Mouse (Mus musculus) neural tube, embryonic 11.5 days (tissue): ENCODE data around the gene Sar1b. TPM values are rescaled to one million over a fixed set of nuclear protein-coding genes. Genes with fewer than 3 reads are reported as not detected.

Experiments
- ATAC-seq: fragments of 200-750 bp; cut with Nextera tagmentation; 2 replicates; pipeline ENCODE4 v1.8.0; 2017; ENCODE audit warnings: moderate number of reproducible peaks, mild to moderate bottlenecking, moderate TSS enrichment, moderate library complexity; ENCODE audit not compliant: insufficient read depth, low FRiP score, low TSS enrichment
- DNase-seq: peaks from one replicate; pipeline ENCODE4 v3.0.0-alpha.2; 2015; ENCODE audit warnings: low spot score
- H3K27ac ChIP-seq: fragments of 300-500 bp; sonication (generic); 2 replicates; pipeline ENCODE4 v1.5.1; 2014; ENCODE audit warnings: low read depth, mild to moderate bottlenecking, low read length
- H3K27me3 ChIP-seq: fragments of 300-500 bp; sonication (generic); 2 replicates; pipeline ENCODE4 v1.6.1; 2014; ENCODE audit warnings: mild to moderate bottlenecking, low read length, mixed read lengths; ENCODE audit not compliant: control insufficient read depth, insufficient read depth
- H3K36me3 ChIP-seq: fragments of 300-500 bp; sonication (generic); 2 replicates; pipeline ENCODE4 v1.6.1; 2014; ENCODE audit warnings: mild to moderate bottlenecking, low read length, moderate library complexity, mixed read lengths; ENCODE audit not compliant: control insufficient read depth, insufficient read depth
- H3K4me1 ChIP-seq: fragments of 300-500 bp; sonication (generic); 2 replicates; pipeline ENCODE4 v1.6.1; 2014; ENCODE audit warnings: low read length, mixed read lengths; ENCODE audit not compliant: control insufficient read depth, insufficient read depth
- H3K4me2 ChIP-seq: fragments of 300-500 bp; sonication (generic); 2 replicates; pipeline ENCODE4 v1.6.1; 2014; ENCODE audit warnings: low read depth, mild to moderate bottlenecking, moderate library complexity
- H3K4me3 ChIP-seq: fragments of 300-500 bp; sonication (generic); 2 replicates; pipeline ENCODE4 v1.5.1; 2014; ENCODE audit warnings: low read depth, low read length
- H3K9ac ChIP-seq: fragments of 300-500 bp; sonication (generic); 2 replicates; pipeline ENCODE4 v1.6.1; 2014; ENCODE audit warnings: mild to moderate bottlenecking, low read length
- H3K9me3 ChIP-seq: fragments of 300-500 bp; sonication (generic); 2 replicates; pipeline ENCODE4 v1.6.1; 2016; ENCODE audit warnings: low read length; ENCODE audit not compliant: control insufficient read depth
- WGBS: fragments of 180-500 bp; shearing (Covaris S2); extraction: QIAGEN DNeasy Blood & Tissue Kit; methylation state at CpG from one replicate; pipeline ENCODE4 v1.1.7; 2014; 5-methylcytosine and 5-hydroxymethylcytosine counted together
- polyA plus RNA-seq: library from polyadenylated mRNA; unstranded; fragments of >200 nt; fragmentation: Nextera tagmentation; extraction: Ambion mirVana; gene quantifications from 2 replicates; pipeline ENCODE4 v1.2.1, GENCODE M21; 2014

Sar1b gene
- polyA plus RNA-seq, 1 experiment from 2014 or later = 126 TPM

GRCm38 (mm10) chr11:51790662-51791061 is 27.2 kb downstream of the Sar1b start:
- DNase-seq (no peak), ATAC-seq (no peak)
- Histone ChIP-seq H3K4me1 (no peaks in the 10 kb centered on the region), H3K4me3 (no peak overlapping the region), H3K27ac (no peak overlapping the region), H3K4me2 (no peak overlapping the region), H3K27me3 (no peaks in the 10 kb centered on the region), H3K9me3 (no peaks in the 10 kb centered on the region), H3K9ac (no peak overlapping the region), H3K36me3 (no peaks in the 10 kb centered on the region)
- WGBS = 95% methylated on average over 7 of the region's 7 CpGs

- H3K27me3 ChIP-seq = no peaks in the 10 kb centered on the region
- H3K9me3 ChIP-seq = no peaks in the 10 kb centered on the region
- H3K4me2 ChIP-seq = no peak overlapping the region
- no peak overlapping the region for H3K9ac ChIP-seq
- H3K36me3 ChIP-seq = no peaks in the 10 kb centered on the region
- WGBS = 85% methylated on average over 4 of the region's 4 CpGs
- H3K4me3 ChIP-seq = no peak overlapping the region
- no peaks in the 10 kb centered on the region for H3K4me1 ChIP-seq
- DNase-seq (no peak), ATAC-seq (no peak)
- no peak overlapping the region for H3K27ac ChIP-seq
These were observed 32.8 kb downstream of the Sar1b start for GRCm38 (mm10) chr11:51796272-51796671.

GRCm38 (mm10) chr11:51800634-51801325 is 37.3 kb downstream of the Sar1b start:
- no peak overlapping the region for H3K9ac ChIP-seq
- H3K9me3 ChIP-seq = no peaks in the 10 kb centered on the region
- no peak overlapping the region for H3K27ac ChIP-seq
- H3K4me3 ChIP-seq = no peak overlapping the region
- DNase-seq = no peak
- H3K4me2 ChIP-seq = no peak overlapping the region
- WGBS = 49% methylated on average over 7 of the region's 8 CpGs
- H3K27me3 ChIP-seq = no peaks in the 10 kb centered on the region
- no peaks in the 10 kb centered on the region for H3K36me3 ChIP-seq
- H3K4me1 ChIP-seq = no peaks in the 10 kb centered on the region
- ATAC-seq = no peak

- WGBS = 23% methylated on average over 17 of the region's 17 CpGs
- Histone ChIP-seq H3K4me3 (peak overlapping the region; percentile 42), H3K4me1 (no peaks in the 10 kb centered on the region), H3K9me3 (no peaks in the 10 kb centered on the region), H3K36me3 (no peaks in the 10 kb centered on the region), H3K9ac (peak overlapping the region; percentile 49), H3K27me3 (no peaks in the 10 kb centered on the region), H3K27ac (no peak overlapping the region), H3K4me2 (peak overlapping the region; percentile 65)
- ATAC-seq = no peak
- DNase-seq = peak; percentile 61
These were observed 41.9 kb downstream of the Sar1b start for GRCm38 (mm10) chr11:51805221-51805981.

- no peak overlapping the region for H3K27ac ChIP-seq
- no peak overlapping the region for H3K4me2 ChIP-seq
- no peak overlapping the region for H3K4me3 ChIP-seq
- no peaks in the 10 kb centered on the region for H3K36me3 ChIP-seq
- ATAC-seq (no peak), DNase-seq (no peak)
- H3K4me1 ChIP-seq = no peaks in the 10 kb centered on the region
- 50% methylated on average over 13 of the region's 13 CpGs for WGBS
- no peak overlapping the region for H3K9ac ChIP-seq
- H3K27me3 ChIP-seq = no peaks in the 10 kb centered on the region
- H3K9me3 ChIP-seq = no peaks in the 10 kb centered on the region
These were observed 43.8 kb downstream of the Sar1b start for GRCm38 (mm10) chr11:51807108-51807879.

- H3K9ac ChIP-seq = no peak overlapping the region
- H3K9me3 ChIP-seq = no peaks in the 10 kb centered on the region
- no peak overlapping the region for H3K27ac ChIP-seq
- H3K4me1 ChIP-seq = no peaks in the 10 kb centered on the region
- H3K4me2 ChIP-seq = no peak overlapping the region
- no peaks in the 10 kb centered on the region for H3K27me3 ChIP-seq
- 60% methylated on average over 6 of the region's 6 CpGs for WGBS
- H3K36me3 ChIP-seq = no peaks in the 10 kb centered on the region
- DNase-seq (peak; percentile 39), ATAC-seq (no peak)
- H3K4me3 ChIP-seq = no peak overlapping the region
These were observed 46.2 kb downstream of the Sar1b start for GRCm38 (mm10) chr11:51809632-51810224.

GRCm38 (mm10) chr11:51811230-51811629 is 47.7 kb downstream of the Sar1b start:
- DNase-seq = no peak
- Histone ChIP-seq H3K9me3 (no peaks in the 10 kb centered on the region), H3K27me3 (no peaks in the 10 kb centered on the region), H3K4me1 (no peaks in the 10 kb centered on the region), H3K4me2 (no peak overlapping the region), H3K4me3 (no peak overlapping the region), H3K27ac (no peak overlapping the region), H3K9ac (no peak overlapping the region), H3K36me3 (no peaks in the 10 kb centered on the region)
- ATAC-seq = no peak
- 87% methylated on average over 4 of the region's 4 CpGs for WGBS

GRCm38 (mm10) chr11:51812022-51812546 is 48.6 kb downstream of the Sar1b start:
- WGBS = 90% methylated on average over 8 of the region's 8 CpGs
- no peaks in the 10 kb centered on the region for H3K9me3 ChIP-seq

More at GRCm38 (mm10) chr11:51812022-51812546, 48.6 kb downstream of the Sar1b start:
- H3K27ac ChIP-seq = no peak overlapping the region
- no peak overlapping the region for H3K4me3 ChIP-seq
- no peak overlapping the region for H3K4me2 ChIP-seq
- H3K36me3 ChIP-seq = no peaks in the 10 kb centered on the region
- ATAC-seq (no peak), DNase-seq (no peak)
- no peaks in the 10 kb centered on the region for H3K27me3 ChIP-seq
- H3K4me1 ChIP-seq = no peaks in the 10 kb centered on the region
- no peak overlapping the region for H3K9ac ChIP-seq
